Mouse (Mus musculus) erythroblast, adult 5-6 weeks (primary cell): Measurements from ENCODE around the gene Tdrd6. TPM values are rescaled to one million over a fixed set of nuclear protein-coding genes. Genes with fewer than 3 reads are reported as not detected.

Source experiments
- total RNA-seq, 2 experiments: library from RNA; stranded (forward) in 1 of 2; stranded (reverse) in 1 of 2; fragments of 150-400 nt in 1 of 2; fragments of 200-764, 138-1000 nt in 1 of 2; gene quantifications; 2 replicates each; pipeline versions ENCODE4 v1.2.3 to v1.2.4; 2015 to 2017; ENCODE audit warnings: low replicate concordance in 2 of 2

The Tdrd6 gene
- total RNA-seq, 2 experiments from 2014 or later: not detected

Other genes starting within 250 kb of the Tdrd6 start
- gene Mep1a, start 127.5 kb downstream of the Tdrd6 start, total RNA-seq (2015; ENCODE audit: low replicate concordance): not detected in 2 replicates
- gene Mep1a, start 127.5 kb downstream of the Tdrd6 start, total RNA-seq (2017; ENCODE audit: low replicate concordance): not detected in 2 replicates
- gene Ankrd66, start 86.7 kb downstream of the Tdrd6 start, total RNA-seq (2015; ENCODE audit: low replicate concordance): not detected in 2 replicates
- gene Ankrd66, start 86.7 kb downstream of the Tdrd6 start, total RNA-seq (2017; ENCODE audit: low replicate concordance): 0.56 TPM in 1 of 2 replicates, not detected in the other
- 11.5 and 12.1 TPM in 2 replicates for gene Pla2g7, start 62.2 kb downstream of the Tdrd6 start, total RNA-seq (2015; ENCODE audit: low replicate concordance)
- gene Pla2g7, start 62.2 kb downstream of the Tdrd6 start, total RNA-seq (2017; ENCODE audit: low replicate concordance): 7.0 and 7.8 TPM in 2 replicates
- 0.42 TPM in 1 of 2 replicates, not detected in the other for gene Slc25a27, start 36.9 kb upstream of the Tdrd6 start, total RNA-seq (2015; ENCODE audit: low replicate concordance)
- 0.42 and 1.3 TPM in 2 replicates for gene Slc25a27, start 36.9 kb upstream of the Tdrd6 start, total RNA-seq (2017; ENCODE audit: low replicate concordance)
- 0.63 TPM in 1 of 2 replicates, not detected in the other for gene Cyp39a1, start 37.1 kb upstream of the Tdrd6 start, total RNA-seq (2015; ENCODE audit: low replicate concordance)
- gene Cyp39a1, start 37.1 kb upstream of the Tdrd6 start, total RNA-seq (2017; ENCODE audit: low replicate concordance): 0.17 and 1.5 TPM in 2 replicates
- gene Rcan2, start 171.1 kb upstream of the Tdrd6 start, total RNA-seq (2015; ENCODE audit: low replicate concordance): not detected in 2 replicates
- not detected in 2 replicates for gene Rcan2, start 171.1 kb upstream of the Tdrd6 start, total RNA-seq (2017; ENCODE audit: low replicate concordance)